Mouse (Mus musculus) forelimb bud, embryonic 11.5 days (tissue): Measurements from ENCODE around the gene Cenpp.

ENCODE experiments used
- DNase-seq: peaks from one replicate; pipeline ENCODE4 v3.0.0-alpha.2; 2012; ENCODE audit warnings: low read depth, low spot score

The Cenpp gene

DNA sequence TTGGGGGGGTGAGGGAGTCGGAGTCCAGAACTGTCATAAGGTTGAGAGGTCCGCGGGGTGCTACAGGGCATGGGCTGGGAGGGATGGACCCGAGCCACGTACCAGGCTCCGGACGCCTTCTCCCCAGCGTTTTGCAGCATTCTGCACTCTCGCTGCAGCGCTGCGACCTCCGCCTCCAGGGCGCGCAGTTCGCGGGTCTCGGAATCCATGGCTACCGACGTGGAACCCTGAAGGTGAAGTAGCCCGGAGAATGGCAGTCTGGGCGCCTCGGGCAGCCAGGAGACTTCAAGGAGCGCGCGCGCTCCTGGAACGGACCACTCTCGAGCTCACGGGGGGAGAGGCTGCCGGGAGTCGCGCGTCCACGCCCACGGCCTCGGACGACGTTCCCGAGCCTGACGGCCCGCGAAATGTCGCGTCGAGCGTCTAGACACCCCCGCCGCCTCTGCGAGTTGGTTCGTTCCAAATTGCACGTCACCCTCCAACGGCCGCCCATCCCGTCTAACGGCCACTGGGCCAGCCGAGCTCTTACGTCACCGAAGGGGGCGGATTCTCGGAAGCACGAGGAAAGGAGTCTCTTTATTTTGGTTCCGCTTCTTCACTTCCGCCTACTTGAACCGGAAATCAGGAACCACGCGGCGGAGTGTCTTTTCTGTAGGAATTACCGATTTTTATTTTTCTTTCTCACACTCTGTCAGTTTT is at the start of gene Cenpp, which contains the start of gene Nol8:
Gene Cenpp, minus strand, starts transcription at position 305 of the 699 bp plus-strand sequence.
Gene Nol8, plus strand, starts transcription at position 598 of the 699 bp plus-strand sequence.
- DNase-seq: peak; percentile 100

GRCm38 (mm10) chr13:49691056-49691455 is 38.5 kb upstream of the Cenpp start:
- no peak for DNase-seq

GRCm38 (mm10) chr13:49684266-49684665 is 31.7 kb upstream of the Cenpp start:
- no peak for DNase-seq

DNA sequence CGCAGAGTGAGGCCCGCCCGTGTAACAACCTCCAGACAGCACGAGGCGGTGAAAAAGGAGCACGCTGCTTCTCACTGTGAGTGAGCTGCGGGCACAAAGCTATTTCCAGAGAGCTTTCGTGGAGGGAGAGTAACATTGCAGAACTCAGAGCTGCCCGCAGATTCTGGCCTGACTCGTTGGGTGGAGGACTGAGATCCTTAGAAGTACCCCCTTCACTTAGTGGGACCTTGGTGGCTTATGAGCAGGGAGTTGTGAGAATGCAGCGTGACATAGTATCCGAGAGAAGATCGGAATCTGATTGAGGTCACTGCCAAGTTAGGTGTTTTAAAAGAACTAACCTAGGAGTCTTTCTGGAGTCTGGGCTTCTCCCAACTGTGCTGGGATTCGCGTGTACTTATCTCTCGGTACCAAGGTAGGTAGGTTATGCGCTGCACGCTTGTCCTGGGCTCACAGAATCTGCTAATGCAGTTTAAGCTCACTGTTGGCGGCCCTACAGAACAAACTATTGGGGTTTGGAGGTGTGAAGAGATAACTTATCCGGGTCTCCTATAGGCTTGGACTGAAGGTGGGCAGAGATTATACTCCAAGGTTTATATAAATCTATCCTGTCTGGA is 29.8 kb upstream of the Cenpp start:
- DNase-seq: peak; percentile 3

GRCm38 (mm10) chr13:49681351-49682232 is 29.0 kb upstream of the Cenpp start, which contains the start of gene Iars:
TSS of gene Iars (plus strand) at chr13:49682100.
- DNase-seq: peak; percentile 98

GRCm38 (mm10) chr13:49677793-49678192 is 25.2 kb upstream of the Cenpp start:
- DNase-seq: no peak

- DNase-seq: no peak
Measured at GRCm38 (mm10) chr13:49653180-49653541, 576 bp upstream of the Cenpp start.

DNA sequence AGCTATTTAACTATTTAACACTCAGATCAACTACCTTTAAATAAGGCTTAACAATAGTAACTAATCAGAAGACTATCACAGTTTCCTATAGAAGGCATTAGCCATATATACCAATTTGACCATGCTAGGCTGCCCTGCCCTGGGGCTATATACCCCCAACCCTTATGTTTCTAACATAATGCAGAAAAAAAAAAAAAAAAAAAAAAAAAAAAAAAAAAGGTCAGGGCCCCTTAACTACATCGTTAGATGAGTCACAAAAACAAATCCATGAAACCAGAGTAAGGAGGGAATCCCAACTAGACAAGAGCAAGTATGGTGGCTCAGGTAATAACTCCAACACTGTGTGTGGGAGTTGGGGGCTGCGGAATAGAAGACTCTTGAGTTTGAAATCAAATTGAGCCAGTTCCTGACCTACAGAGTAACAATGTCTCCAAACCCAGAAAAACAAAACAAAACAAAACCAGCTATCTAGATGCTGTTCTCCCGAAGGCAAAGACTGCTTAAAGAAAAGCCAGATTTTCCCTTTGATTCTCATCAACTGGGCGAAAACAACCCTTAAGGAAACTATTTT is 719 bp downstream of the Cenpp start:
- DNase-seq: no peak

DNA sequence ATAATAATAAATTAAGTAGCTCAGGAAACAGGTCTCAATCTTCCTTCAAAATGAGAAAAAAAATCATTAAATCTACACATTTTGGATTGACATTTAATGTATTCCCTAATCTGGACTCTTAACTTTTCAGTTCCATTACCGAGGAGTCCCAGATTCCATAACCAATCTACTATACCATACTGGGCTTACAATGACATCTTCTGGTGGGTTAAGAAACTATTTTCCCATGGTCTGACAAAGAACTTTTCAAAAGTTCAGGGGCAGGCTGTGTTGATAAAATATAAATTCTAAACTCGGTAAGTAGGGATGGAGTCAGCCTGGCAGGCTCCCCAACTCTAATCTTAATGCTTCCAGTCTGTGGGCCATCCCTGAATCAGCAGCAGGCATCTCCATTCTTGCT is 1.4 kb downstream of the Cenpp start:
- DNase-seq: no peak

DNA sequence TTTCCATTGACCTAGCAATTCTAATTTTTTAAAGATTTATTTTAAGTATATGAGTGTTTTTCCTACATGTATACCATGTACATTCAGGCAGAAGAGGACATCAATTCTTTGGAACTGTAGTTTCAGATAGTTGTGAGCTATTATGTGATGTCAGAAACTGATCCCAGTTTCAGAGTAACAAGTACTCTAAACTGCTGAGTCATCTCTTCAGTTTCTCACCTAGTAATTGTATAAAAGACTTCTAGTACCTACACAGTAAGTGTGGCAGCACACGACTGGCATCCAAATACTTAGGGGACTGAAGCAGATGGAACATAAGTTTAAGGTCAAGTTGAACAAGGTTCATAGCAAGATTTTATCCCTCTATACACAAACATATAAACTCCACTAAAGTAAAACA is 6.6 kb downstream of the Cenpp start:
- no peak for DNase-seq

GRCm38 (mm10) chr13:49644731-49645529 is 7.7 kb downstream of the Cenpp start:
- DNase-seq: peak; percentile 8

DNA sequence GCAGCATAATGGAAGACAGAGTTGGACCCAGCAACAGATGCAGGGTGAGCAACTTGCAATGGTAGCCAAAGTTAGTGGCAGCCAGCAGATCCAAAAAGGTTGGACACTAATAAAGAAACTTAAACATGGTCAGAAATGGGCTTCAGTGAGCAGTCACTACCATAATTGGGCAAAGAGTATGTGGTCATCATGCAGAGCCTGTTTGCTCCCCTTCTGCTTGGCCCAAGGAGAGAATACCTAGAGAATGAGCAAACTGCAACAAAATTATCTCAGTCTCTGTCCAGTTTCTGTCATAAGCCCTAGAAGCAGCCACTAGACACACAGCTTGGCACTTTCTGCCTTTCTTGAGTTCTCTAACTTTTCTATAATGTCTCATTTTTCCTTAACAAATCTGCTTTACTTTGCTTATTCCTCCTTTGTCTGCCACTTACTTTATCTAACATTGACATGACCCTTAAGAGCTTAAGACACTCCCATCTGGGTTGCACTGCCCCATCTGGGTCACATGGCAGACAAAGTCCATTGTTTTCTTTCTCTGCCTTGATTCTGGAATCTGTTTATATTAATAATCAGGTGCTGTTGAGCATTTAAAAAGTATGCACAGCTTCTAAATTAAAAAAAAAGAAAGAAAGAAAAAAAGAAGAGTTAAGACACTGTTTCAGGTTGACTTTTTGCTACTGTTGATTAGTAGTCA is 8.8 kb downstream of the Cenpp start:
- DNase-seq: no peak

GRCm38 (mm10) chr13:49642650-49643049 is 9.9 kb downstream of the Cenpp start:
- DNase-seq: no peak

DNA sequence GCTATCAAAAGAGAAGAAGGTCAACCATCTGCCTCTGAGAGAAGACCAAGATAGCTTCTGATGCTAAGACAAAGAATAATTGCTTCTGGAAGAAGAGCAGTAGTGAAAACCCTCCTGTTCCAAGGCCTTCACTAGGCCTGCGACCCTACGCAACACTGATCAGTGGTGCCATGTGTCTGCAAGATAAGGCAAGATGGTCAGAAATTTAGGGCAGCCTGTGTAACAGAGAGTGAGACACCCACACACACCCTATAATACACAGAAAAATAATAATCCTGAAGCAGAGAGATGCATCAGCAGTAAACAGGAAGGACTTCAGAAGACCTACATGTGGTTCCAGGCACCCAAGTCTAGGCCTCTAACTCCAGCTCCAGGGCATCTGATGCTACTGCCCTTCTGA is 12.6 kb downstream of the Cenpp start:
- no peak for DNase-seq

GRCm38 (mm10) chr13:49629076-49629475 is 23.5 kb downstream of the Cenpp start:
- no peak for DNase-seq

- DNase-seq: no peak
Measured at GRCm38 (mm10) chr13:49628167-49628566, 24.4 kb downstream of the Cenpp start.

GRCm38 (mm10) chr13:49623216-49623615 is 29.4 kb downstream of the Cenpp start:
- no peak for DNase-seq

- DNase-seq: no peak
Measured at GRCm38 (mm10) chr13:49618365-49618764, 34.2 kb downstream of the Cenpp start.

DNA sequence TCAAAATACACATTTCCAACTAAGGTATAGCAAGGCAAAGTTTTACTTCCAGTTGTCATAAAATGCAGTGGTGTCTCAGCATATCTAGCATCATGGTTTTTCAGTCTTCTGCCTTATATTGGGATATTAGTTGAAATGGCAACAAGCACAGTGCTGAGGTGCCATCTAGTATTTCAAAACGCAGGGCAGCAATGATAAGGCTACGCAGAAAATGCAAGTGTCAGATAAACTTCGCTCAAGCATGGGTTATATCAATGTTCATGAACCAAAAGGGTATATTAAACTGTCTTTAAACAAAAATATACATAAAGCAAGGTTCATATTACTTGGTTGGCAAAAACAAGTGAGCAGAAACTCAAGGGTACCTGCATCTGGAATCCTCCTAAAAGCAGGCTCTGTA is 35.6 kb downstream of the Cenpp start:
- no peak for DNase-seq

DNA sequence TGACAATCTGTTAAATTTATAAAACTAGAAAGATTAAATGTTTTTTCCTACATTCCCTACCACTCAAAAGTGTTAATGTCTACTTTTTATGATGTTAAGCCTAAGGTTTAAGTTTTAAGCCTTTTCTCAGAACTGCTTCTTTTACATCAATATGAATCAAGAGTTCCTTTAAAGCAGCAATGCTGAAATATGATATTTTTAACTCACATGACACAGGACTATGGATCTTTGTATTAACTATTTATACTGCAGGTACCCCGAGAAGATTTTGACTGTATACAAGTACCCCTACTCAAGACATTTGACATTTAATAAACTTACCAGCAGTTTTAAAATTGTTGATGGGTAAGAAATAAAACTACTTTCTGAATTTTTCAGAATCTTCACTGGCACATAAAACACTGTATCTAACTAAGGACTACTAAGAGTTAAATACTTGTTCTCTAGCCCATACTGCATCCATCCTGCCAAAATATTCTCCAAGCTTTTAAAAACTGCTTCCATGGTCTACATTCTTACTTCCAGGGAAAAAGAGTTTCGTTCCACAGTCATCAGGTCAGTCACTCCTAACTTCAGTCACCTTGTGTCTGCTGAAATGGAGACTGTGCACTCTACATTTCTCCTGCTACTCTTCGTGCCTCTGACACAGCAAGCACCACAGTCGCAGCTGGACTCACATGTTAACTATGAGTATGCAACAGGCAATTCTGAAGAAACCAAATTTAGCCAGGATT is 43.8 kb downstream of the Cenpp start:
- no peak for DNase-seq
